Mouse (Mus musculus): ENCODE measurements around the gene Mthfsd. TPM values are rescaled to one million over a fixed set of nuclear protein-coding genes. Genes with fewer than 3 reads are reported as not detected.

Mthfsd gene
- polyA plus RNA-seq, 1 experiment from 2014 or later, result 19.3 TPM

- peaks cover 99% of the 10 kb centered on the region for H3K27me3 ChIP-seq
- H3K9ac ChIP-seq, result no peak overlapping the region
- 28% methylated on average over 8 of the region's 8 CpGs for WGBS (ENCODE audit: insufficient replicate concordance)
- H3K36me3 ChIP-seq (replicated peaks), result no peaks in the 10 kb centered on the region
- H3K4me1 ChIP-seq (replicated peaks), result 0 out of 2 replicates have a peak, but pooled peaks cover 6% of the 10 kb centered on the region
- H3K27ac ChIP-seq (replicated peaks), result no peak overlapping the region
- no peak for ATAC-seq (ENCODE audit: insufficient read depth)
- H3K4me3 ChIP-seq (replicated peaks), result no peak overlapping the region
- no peaks in the 10 kb centered on the region for H3K9me3 ChIP-seq (replicated peaks)
- no peak overlapping the region for H3K4me2 ChIP-seq
Observed at GRCm38 (mm10) chr8:121121704-121122103, 13.5 kb upstream of the Mthfsd start.

- Histone ChIP-seq H3K27ac (replicated peaks) (no peak overlapping the region), H3K4me1 (replicated peaks) (peaks cover 11% of the 10 kb centered on the region), H3K9ac (no peak overlapping the region), H3K27me3 (peaks cover 99% of the 10 kb centered on the region), H3K9me3 (replicated peaks) (no peaks in the 10 kb centered on the region), H3K4me3 (replicated peaks) (no peak overlapping the region), H3K4me2 (no peak overlapping the region), H3K36me3 (replicated peaks) (no peaks in the 10 kb centered on the region)
- ATAC-seq (ENCODE audit: insufficient read depth), result no peak
- 18% methylated on average over 17 of the region's 17 CpGs for WGBS (ENCODE audit: insufficient replicate concordance)
Observed at GRCm38 (mm10) chr8:121120456-121121419, 12.5 kb upstream of the Mthfsd start.

GRCm38 (mm10) chr8:121119635-121120455, 11.7 kb upstream of the Mthfsd start:
- 16% methylated on average over 12 of the region's 12 CpGs for WGBS (ENCODE audit: insufficient replicate concordance)
- ATAC-seq (ENCODE audit: insufficient read depth), result no peak
- H3K27me3 ChIP-seq, result peaks cover 99% of the 10 kb centered on the region

GRCm38 (mm10) chr8:121118634-121119420, 10.6 kb upstream of the Mthfsd start:
- Histone ChIP-seq H3K4me2 (no peak overlapping the region), H3K27ac (replicated peaks) (no peak overlapping the region), H3K4me3 (replicated peaks) (no peak overlapping the region), H3K36me3 (replicated peaks) (no peaks in the 10 kb centered on the region), H3K27me3 (peaks cover 100% of the 10 kb centered on the region), H3K9ac (no peak overlapping the region), H3K4me1 (replicated peaks) (peaks cover 6% of the 10 kb centered on the region), H3K9me3 (replicated peaks) (no peaks in the 10 kb centered on the region)
- no peak for ATAC-seq (ENCODE audit: insufficient read depth)
- 6% methylated on average over 18 of the region's 18 CpGs for WGBS (ENCODE audit: insufficient replicate concordance)

More at GRCm38 (mm10) chr8:121119635-121120455, 11.7 kb upstream of the Mthfsd start:
- H3K27ac ChIP-seq (replicated peaks), result no peak overlapping the region
- no peak overlapping the region for H3K4me2 ChIP-seq
- no peak overlapping the region for H3K9ac ChIP-seq
- peaks cover 6% of the 10 kb centered on the region for H3K4me1 ChIP-seq (replicated peaks)
- no peak overlapping the region for H3K4me3 ChIP-seq (replicated peaks)
- H3K36me3 ChIP-seq (replicated peaks), result no peaks in the 10 kb centered on the region
- no peaks in the 10 kb centered on the region for H3K9me3 ChIP-seq (replicated peaks)

GRCm38 (mm10) chr8:121117906-121118305, 9.7 kb upstream of the Mthfsd start:
- H3K27me3 ChIP-seq, result peaks cover 100% of the 10 kb centered on the region
- no peak overlapping the region for H3K27ac ChIP-seq (replicated peaks)
- no peak overlapping the region for H3K4me3 ChIP-seq (replicated peaks)
- H3K9ac ChIP-seq, result no peak overlapping the region
- 1% methylated on average over 28 of the region's 28 CpGs for WGBS (ENCODE audit: insufficient replicate concordance)
- peaks cover 8% of the 10 kb centered on the region for H3K4me1 ChIP-seq (replicated peaks)
- H3K4me2 ChIP-seq, result no peak overlapping the region
- no peak for ATAC-seq (ENCODE audit: insufficient read depth)
- H3K9me3 ChIP-seq (replicated peaks), result no peaks in the 10 kb centered on the region
- H3K36me3 ChIP-seq (replicated peaks), result no peaks in the 10 kb centered on the region

DNA sequence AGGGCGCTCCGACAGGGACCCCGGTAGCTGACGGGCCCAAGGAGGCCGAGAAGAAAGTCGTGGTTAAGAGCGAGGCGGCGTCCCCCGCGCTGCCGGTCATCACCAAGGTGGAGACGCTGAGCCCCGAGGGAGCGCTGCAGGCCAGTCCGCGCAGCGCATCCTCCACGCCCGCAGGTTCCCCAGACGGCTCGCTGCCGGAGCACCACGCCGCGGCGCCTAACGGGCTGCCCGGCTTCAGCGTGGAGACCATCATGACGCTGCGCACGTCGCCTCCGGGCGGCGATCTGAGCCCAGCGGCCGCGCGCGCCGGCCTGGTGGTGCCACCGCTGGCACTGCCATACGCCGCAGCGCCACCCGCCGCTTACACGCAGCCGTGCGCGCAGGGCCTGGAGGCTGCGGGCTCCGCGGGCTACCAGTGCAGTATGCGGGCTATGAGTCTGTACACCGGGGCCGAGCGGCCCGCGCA, 9.0 kb upstream of the Mthfsd start:
- Histone ChIP-seq H3K27me3 (peaks cover 100% of the 10 kb centered on the region), H3K4me2 (no peak overlapping the region), H3K9ac (no peak overlapping the region), H3K27ac (replicated peaks) (no peak overlapping the region), H3K9me3 (replicated peaks) (no peaks in the 10 kb centered on the region), H3K4me1 (replicated peaks) (peaks cover 8% of the 10 kb centered on the region), H3K36me3 (replicated peaks) (no peaks in the 10 kb centered on the region), H3K4me3 (replicated peaks) (peak overlapping the region; percentile 46; the same call in 1 of the 2 replicates)
- ATAC-seq (ENCODE audit: insufficient read depth), result no peak
- 2% methylated on average over 62 of the region's 62 CpGs for WGBS (ENCODE audit: insufficient replicate concordance)

- Histone ChIP-seq H3K36me3 (replicated peaks) (no peaks in the 10 kb centered on the region), H3K9me3 (replicated peaks) (no peaks in the 10 kb centered on the region), H3K27me3 (peaks cover 100% of the 10 kb centered on the region), H3K4me2 (peak overlapping the region; percentile 62), H3K4me1 (replicated peaks) (peaks cover 8% of the 10 kb centered on the region), H3K9ac (no peak overlapping the region), H3K4me3 (replicated peaks) (peak overlapping the region; percentile 46), H3K27ac (replicated peaks) (no peak overlapping the region)
- WGBS (ENCODE audit: insufficient replicate concordance), result 1% methylated on average over 55 of the region's 55 CpGs
- ATAC-seq (ENCODE audit: insufficient read depth), result 0 out of 2 replicates have a peak, but pooled peaks have one; percentile 17
Observed at GRCm38 (mm10) chr8:121116591-121117185, 8.5 kb upstream of the Mthfsd start.

GRCm38 (mm10) chr8:121115948-121116347, 7.8 kb upstream of the Mthfsd start, which contains the start of gene Foxc2:
TSS of gene Foxc2 (plus strand) at chr8:121116171.
- 0 out of 2 replicates have a peak, but pooled peaks have one; percentile 22 for ATAC-seq (ENCODE audit: insufficient read depth)

DNA sequence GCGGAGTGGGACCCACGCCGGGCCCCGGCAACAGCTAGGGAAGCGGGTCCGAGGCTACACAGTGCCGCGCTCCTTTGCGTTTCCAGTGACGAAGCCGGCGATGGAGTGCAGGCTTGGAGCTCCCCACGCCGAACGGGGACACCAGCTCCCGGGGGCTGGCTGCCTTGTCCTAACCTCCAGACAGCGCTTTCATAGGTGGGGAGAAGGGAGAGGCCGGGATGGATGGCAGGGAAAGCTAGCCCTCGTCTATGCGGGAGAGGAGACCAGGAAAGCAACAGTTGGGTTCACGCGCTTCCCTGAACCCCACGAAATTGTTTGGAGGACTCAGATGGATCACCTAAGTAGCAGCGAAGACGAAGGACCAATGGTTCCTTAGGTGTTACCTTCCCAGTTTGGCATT, 6.9 kb upstream of the Mthfsd start:
- ATAC-seq (ENCODE audit: insufficient read depth), result no peak
- no peak overlapping the region for H3K4me3 ChIP-seq (replicated peaks)
- WGBS (ENCODE audit: insufficient replicate concordance), result 2% methylated on average over 25 of the region's 25 CpGs

More at GRCm38 (mm10) chr8:121115948-121116347, 7.8 kb upstream of the Mthfsd start, which contains the start of gene Foxc2:
- Histone ChIP-seq H3K4me3 (replicated peaks) (peak within 1 kb of the TSS; percentile 46), H3K9ac (no peak within 1 kb of the TSS), H3K27me3 (peaks cover 96% of the 10 kb centered on the region), H3K4me1 (replicated peaks) (peaks cover 8% of the 10 kb centered on the region), H3K36me3 (replicated peaks) (no peaks in the 10 kb centered on the region), H3K4me2 (peak within 1 kb of the TSS; percentile 62), H3K9me3 (replicated peaks) (no peaks in the 10 kb centered on the region), H3K27ac (replicated peaks) (no peak within 1 kb of the TSS)
- 2% methylated on average over 25 of the region's 25 CpGs for WGBS (ENCODE audit: insufficient replicate concordance)

GRCm38 (mm10) chr8:121113261-121113660, 5.1 kb upstream of the Mthfsd start:
- Histone ChIP-seq H3K9me3 (replicated peaks) (no peaks in the 10 kb centered on the region), H3K27ac (replicated peaks) (no peak overlapping the region), H3K4me1 (replicated peaks) (peaks cover 16% of the 10 kb centered on the region), H3K4me2 (no peak overlapping the region; the same call in 1 of the 2 replicates), H3K4me3 (replicated peaks) (no peak overlapping the region), H3K36me3 (replicated peaks) (no peaks in the 10 kb centered on the region), H3K27me3 (peaks cover 74% of the 10 kb centered on the region), H3K9ac (no peak overlapping the region)
- ATAC-seq (ENCODE audit: insufficient read depth), result peak; percentile 31; the same call in 1 of the 2 replicates
- WGBS (ENCODE audit: insufficient replicate concordance), result under 1% methylated on average over 21 of the region's 21 CpGs

More for the DNA sequence above, 6.9 kb upstream of the Mthfsd start:
- peaks cover 8% of the 10 kb centered on the region for H3K4me1 ChIP-seq (replicated peaks)
- H3K4me2 ChIP-seq, result no peak overlapping the region
- peaks cover 92% of the 10 kb centered on the region for H3K27me3 ChIP-seq
- no peaks in the 10 kb centered on the region for H3K9me3 ChIP-seq (replicated peaks)
- H3K9ac ChIP-seq, result no peak overlapping the region
- no peaks in the 10 kb centered on the region for H3K36me3 ChIP-seq (replicated peaks)
- no peak overlapping the region for H3K27ac ChIP-seq (replicated peaks)
